Mouse (Mus musculus): ENCODE results near the gene Naaladl1. TPM values are rescaled to one million over a fixed set of nuclear protein-coding genes. Genes with fewer than 3 reads are reported as not detected.
A peak's percentile ranks its signal among the peaks of the same experiment; 100 is the strongest.

Naaladl1 gene
- polyA plus RNA-seq, 1 experiment from 2014 or later: 0.20 TPM

GRCm38 (mm10) chr19:6139701-6140100, 34.1 kb downstream of the Naaladl1 start:
- peak overlapping the region; percentile 83; the same call in 1 of the 2 replicates for H3K9ac ChIP-seq (ENCODE audit: low read length)
- no peak overlapping the region for H3K27ac ChIP-seq (replicated peaks in 1 of 2; ENCODE audit: control insufficient read depth in 1 of 2, insufficient read depth in 1 of 2, low read depth in 2 of 2, low read length in 2 of 2)
- 92% methylated on average over 6 of the region's 6 CpGs for WGBS

GRCm38 (mm10) chr19:6140374-6140677, 34.7 kb downstream of the Naaladl1 start:
- Histone ChIP-seq H3K4me3 (ENCODE audit: control insufficient read depth in 1 of 2, insufficient read depth in 1 of 2, low read depth in 1 of 2, low read length in 2 of 2) (peak overlapping the region; percentile 65 to 78), H3K4me1 (ENCODE audit: control insufficient read depth in 2 of 2, insufficient read depth in 2 of 2, low read length in 2 of 2) (peaks cover 4 to 11% of the 10 kb centered on the region in 2 experiments), H3K27ac (replicated peaks in 1 of 2; ENCODE audit: control insufficient read depth in 1 of 2, insufficient read depth in 1 of 2, low read depth in 2 of 2, low read length in 2 of 2) (peak overlapping the region; percentile 55 to 95), H3K9me3 (ENCODE audit: control insufficient read depth, low read length) (no peaks in the 10 kb centered on the region), H3K9ac (ENCODE audit: low read length) (peak overlapping the region; percentile 83), H3K4me2 (ENCODE audit: low read length) (peak overlapping the region; percentile 73), H3K36me3 (ENCODE audit: control insufficient read depth, insufficient read depth, low read length) (peaks cover 24% of the 10 kb centered on the region), H3K27me3 (ENCODE audit: control insufficient read depth, insufficient read depth, low read length) (no peaks in the 10 kb centered on the region)
- no peak for ATAC-seq (ENCODE audit: insufficient number of reproducible peaks, insufficient read depth, low FRiP score, low read depth)
- 7% methylated on average over 16 of the region's 16 CpGs for WGBS

More at GRCm38 (mm10) chr19:6139701-6140100, 34.1 kb downstream of the Naaladl1 start:
- ATAC-seq (ENCODE audit: insufficient number of reproducible peaks, insufficient read depth, low FRiP score, low read depth): no peak
- peaks cover 4 to 11% of the 10 kb centered on the region in 2 experiments for H3K4me1 ChIP-seq (ENCODE audit: control insufficient read depth in 2 of 2, insufficient read depth in 2 of 2, low read length in 2 of 2)
- peak overlapping the region in 1 of 2 experiments; percentile 78; a peak in 1 of 4 replicates for H3K4me3 ChIP-seq (ENCODE audit: control insufficient read depth in 1 of 2, insufficient read depth in 1 of 2, low read depth in 1 of 2, low read length in 2 of 2)
- peak overlapping the region; percentile 73 for H3K4me2 ChIP-seq (ENCODE audit: low read length)
- H3K27me3 ChIP-seq (ENCODE audit: control insufficient read depth, insufficient read depth, low read length): no peaks in the 10 kb centered on the region
- H3K9me3 ChIP-seq (ENCODE audit: control insufficient read depth, low read length): no peaks in the 10 kb centered on the region
- peaks cover 30% of the 10 kb centered on the region for H3K36me3 ChIP-seq (ENCODE audit: control insufficient read depth, insufficient read depth, low read length)

GRCm38 (mm10) chr19:6140678-6141393, 35.3 kb downstream of the Naaladl1 start, which contains the start of gene Batf2:
TSS of gene Batf2 (plus strand) at chr19:6140983.
- Histone ChIP-seq H3K9ac (ENCODE audit: low read length) (peak within 1 kb of the TSS; percentile 83), H3K4me3 (ENCODE audit: control insufficient read depth in 1 of 2, insufficient read depth in 1 of 2, low read depth in 1 of 2, low read length in 2 of 2) (peak within 1 kb of the TSS; percentile 65 to 78), H3K4me1 (ENCODE audit: control insufficient read depth in 2 of 2, insufficient read depth in 2 of 2, low read length in 2 of 2) (peaks cover 4 to 11% of the 10 kb centered on the region in 2 experiments), H3K9me3 (ENCODE audit: control insufficient read depth, low read length) (no peaks in the 10 kb centered on the region), H3K36me3 (ENCODE audit: control insufficient read depth, insufficient read depth, low read length) (peaks cover 19% of the 10 kb centered on the region), H3K4me2 (ENCODE audit: low read length) (peak within 1 kb of the TSS; percentile 73), H3K27me3 (ENCODE audit: control insufficient read depth, insufficient read depth, low read length) (no peaks in the 10 kb centered on the region), H3K27ac (replicated peaks in 1 of 2; ENCODE audit: control insufficient read depth in 1 of 2, insufficient read depth in 1 of 2, low read depth in 2 of 2, low read length in 2 of 2) (peak within 1 kb of the TSS; percentile 94 to 95)
- WGBS: under 1% methylated on average over 68 of the region's 68 CpGs
- peak; percentile 93 for ATAC-seq (ENCODE audit: insufficient number of reproducible peaks, insufficient read depth, low FRiP score, low read depth)

GRCm38 (mm10) chr19:6141394-6141749, 35.8 kb downstream of the Naaladl1 start, which contains the start of gene Arl2:
TSS of gene Arl2 (minus strand) at chr19:6141548.
- Histone ChIP-seq H3K27ac (replicated peaks in 1 of 2; ENCODE audit: control insufficient read depth in 1 of 2, insufficient read depth in 1 of 2, low read depth in 2 of 2, low read length in 2 of 2) (peak within 1 kb of the TSS; percentile 94 to 95), H3K27me3 (ENCODE audit: control insufficient read depth, insufficient read depth, low read length) (no peaks in the 10 kb centered on the region), H3K9ac (ENCODE audit: low read length) (peak within 1 kb of the TSS; percentile 83), H3K4me3 (ENCODE audit: control insufficient read depth in 1 of 2, insufficient read depth in 1 of 2, low read depth in 1 of 2, low read length in 2 of 2) (peak within 1 kb of the TSS; percentile 65 to 78), H3K9me3 (ENCODE audit: control insufficient read depth, low read length) (no peaks in the 10 kb centered on the region), H3K4me2 (ENCODE audit: low read length) (peak within 1 kb of the TSS; percentile 73), H3K4me1 (ENCODE audit: control insufficient read depth in 2 of 2, insufficient read depth in 2 of 2, low read length in 2 of 2) (peaks cover 4 to 11% of the 10 kb centered on the region in 2 experiments), H3K36me3 (ENCODE audit: control insufficient read depth, insufficient read depth, low read length) (peaks cover 15% of the 10 kb centered on the region)
- peak; percentile 51 for ATAC-seq (ENCODE audit: insufficient number of reproducible peaks, insufficient read depth, low FRiP score, low read depth)
- WGBS: 0% methylated on average over 15 of the region's 15 CpGs

GRCm38 (mm10) chr19:6144842-6145241, 39.3 kb downstream of the Naaladl1 start:
- no peaks in the 10 kb centered on the region for H3K9me3 ChIP-seq (ENCODE audit: control insufficient read depth, low read length)
- no peak overlapping the region for H3K4me3 ChIP-seq (ENCODE audit: control insufficient read depth in 1 of 2, insufficient read depth in 1 of 2, low read depth in 1 of 2, low read length in 2 of 2)
- no peak overlapping the region for H3K9ac ChIP-seq (ENCODE audit: low read length)
- no peak for ATAC-seq (ENCODE audit: insufficient number of reproducible peaks, insufficient read depth, low FRiP score, low read depth)
- no peak overlapping the region for H3K4me2 ChIP-seq (ENCODE audit: low read length)
- H3K4me1 ChIP-seq (ENCODE audit: control insufficient read depth in 2 of 2, insufficient read depth in 2 of 2, low read length in 2 of 2): peaks cover 4 to 7% of the 10 kb centered on the region in 2 experiments
- 67% methylated on average over 5 of the region's 5 CpGs for WGBS
- no peak overlapping the region for H3K27ac ChIP-seq (replicated peaks in 1 of 2; ENCODE audit: control insufficient read depth in 1 of 2, insufficient read depth in 1 of 2, low read depth in 2 of 2, low read length in 2 of 2)
- H3K27me3 ChIP-seq (ENCODE audit: control insufficient read depth, insufficient read depth, low read length): no peaks in the 10 kb centered on the region
- no peaks in the 10 kb centered on the region for H3K36me3 ChIP-seq (ENCODE audit: control insufficient read depth, insufficient read depth, low read length)

GRCm38 (mm10) chr19:6155174-6155573, 49.6 kb downstream of the Naaladl1 start:
- H3K4me3 ChIP-seq (ENCODE audit: control insufficient read depth in 1 of 2, insufficient read depth in 1 of 2, low read depth in 1 of 2, low read length in 2 of 2): no peak overlapping the region

GRCm38 (mm10) chr19:6156372-6156771, 50.8 kb downstream of the Naaladl1 start:
- Histone ChIP-seq H3K27ac (replicated peaks in 1 of 2; ENCODE audit: control insufficient read depth in 1 of 2, insufficient read depth in 1 of 2, low read depth in 2 of 2, low read length in 2 of 2) (no peak overlapping the region), H3K36me3 (ENCODE audit: control insufficient read depth, insufficient read depth, low read length) (no peaks in the 10 kb centered on the region), H3K9me3 (ENCODE audit: control insufficient read depth, low read length) (no peaks in the 10 kb centered on the region), H3K9ac (ENCODE audit: low read length) (no peak overlapping the region), H3K4me2 (ENCODE audit: low read length) (no peak overlapping the region), H3K27me3 (ENCODE audit: control insufficient read depth, insufficient read depth, low read length) (no peaks in the 10 kb centered on the region), H3K4me3 (ENCODE audit: control insufficient read depth in 1 of 2, insufficient read depth in 1 of 2, low read depth in 1 of 2, low read length in 2 of 2) (no peak overlapping the region), H3K4me1 (ENCODE audit: control insufficient read depth in 2 of 2, insufficient read depth in 2 of 2, low read length in 2 of 2) (no peaks in the 10 kb centered on the region)
- no peak for ATAC-seq (ENCODE audit: insufficient number of reproducible peaks, insufficient read depth, low FRiP score, low read depth)
- 59% methylated on average over 8 of the region's 8 CpGs for WGBS

More at GRCm38 (mm10) chr19:6155174-6155573, 49.6 kb downstream of the Naaladl1 start:
- WGBS: 77% methylated on average over 9 of the region's 9 CpGs
- no peaks in the 10 kb centered on the region for H3K36me3 ChIP-seq (ENCODE audit: control insufficient read depth, insufficient read depth, low read length)
- no peak overlapping the region for H3K27ac ChIP-seq (replicated peaks in 1 of 2; ENCODE audit: control insufficient read depth in 1 of 2, insufficient read depth in 1 of 2, low read depth in 2 of 2, low read length in 2 of 2)
- H3K9ac ChIP-seq (ENCODE audit: low read length): no peak overlapping the region
- H3K9me3 ChIP-seq (ENCODE audit: control insufficient read depth, low read length): no peaks in the 10 kb centered on the region
- ATAC-seq (ENCODE audit: insufficient number of reproducible peaks, insufficient read depth, low FRiP score, low read depth): no peak
- no peaks in the 10 kb centered on the region for H3K4me1 ChIP-seq (ENCODE audit: control insufficient read depth in 2 of 2, insufficient read depth in 2 of 2, low read length in 2 of 2)
- H3K27me3 ChIP-seq (ENCODE audit: control insufficient read depth, insufficient read depth, low read length): no peaks in the 10 kb centered on the region
- no peak overlapping the region for H3K4me2 ChIP-seq (ENCODE audit: low read length)
